Mouse (Mus musculus) cerebellum, adult (tissue): ENCODE data around the gene Ccdc177.
A peak's percentile ranks its signal among the peaks of the same experiment; 100 is the strongest.

Source experiments
- ATAC-seq: cut with Nextera tagmentation; 2 replicates; pipeline ENCODE4 v1.9.2; 2017; ENCODE audit warnings: mild to moderate bottlenecking, moderate library complexity, mixed read lengths; ENCODE audit not compliant: insufficient number of reproducible peaks, low FRiP score, low TSS enrichment

The Ccdc177 gene

GRCm38 (mm10) chr12:80786591-80786990 is 26.1 kb upstream of the Ccdc177 start:
- ATAC-seq = no peak

DNA sequence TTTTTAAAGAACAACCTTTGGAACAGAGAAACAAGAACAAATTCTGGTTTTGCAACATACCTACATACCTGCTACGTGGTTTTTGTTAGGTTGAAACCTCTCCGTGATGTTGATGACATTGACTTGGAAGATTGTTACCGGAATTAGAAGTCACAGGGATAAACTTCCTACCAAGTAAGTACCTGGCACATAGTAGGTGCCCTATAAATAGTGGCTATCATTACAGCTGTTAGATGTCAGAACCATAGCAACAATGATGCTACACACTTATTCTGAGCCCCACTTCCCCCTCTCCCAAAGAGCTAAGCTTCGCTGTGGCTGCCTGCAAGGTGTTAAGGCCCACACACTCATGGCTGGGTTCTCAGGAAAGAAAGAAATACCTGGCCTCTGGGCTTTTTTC is 25.1 kb upstream of the Ccdc177 start:
- ATAC-seq = no peak

DNA sequence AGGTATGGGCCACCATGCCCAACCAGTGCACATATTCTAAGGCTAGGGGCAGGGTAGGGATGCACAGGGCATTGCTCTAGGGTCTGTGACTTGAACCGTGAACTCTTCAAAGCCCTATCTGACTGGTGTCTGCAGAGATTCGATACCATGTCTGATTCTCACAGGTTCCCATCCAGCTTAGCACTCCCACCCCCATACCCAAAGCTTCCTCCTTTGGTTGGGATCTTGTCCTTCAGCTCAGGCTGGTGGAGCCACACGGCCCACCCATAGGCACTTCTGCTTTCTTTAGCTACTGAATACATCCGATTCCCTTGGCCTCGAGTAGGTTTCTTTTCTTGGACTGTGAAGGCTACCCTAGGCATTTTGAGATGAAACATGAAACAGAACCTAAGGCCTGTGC is 24.5 kb upstream of the Ccdc177 start:
- no peak for ATAC-seq

DNA sequence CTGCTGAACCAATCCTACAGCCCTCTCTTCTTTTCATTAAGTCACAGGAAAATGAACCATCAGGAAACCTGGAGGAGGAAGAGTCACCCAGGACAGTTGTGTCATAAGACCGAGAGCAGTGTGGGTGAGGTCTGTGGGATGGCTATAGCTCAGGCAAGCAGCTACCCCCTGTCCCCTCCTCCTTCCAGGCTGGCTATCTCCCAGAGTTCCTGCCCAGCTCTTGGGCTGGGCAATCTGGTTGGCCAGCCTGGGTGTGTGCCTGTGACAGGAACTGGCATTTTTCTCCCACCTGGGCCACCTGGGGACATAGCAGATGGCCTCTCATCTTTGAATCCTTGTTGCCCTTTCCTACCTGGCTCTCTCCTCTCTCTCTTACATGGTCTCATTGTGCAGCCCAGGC is 23.4 kb upstream of the Ccdc177 start:
- peak; percentile 92 for ATAC-seq

DNA sequence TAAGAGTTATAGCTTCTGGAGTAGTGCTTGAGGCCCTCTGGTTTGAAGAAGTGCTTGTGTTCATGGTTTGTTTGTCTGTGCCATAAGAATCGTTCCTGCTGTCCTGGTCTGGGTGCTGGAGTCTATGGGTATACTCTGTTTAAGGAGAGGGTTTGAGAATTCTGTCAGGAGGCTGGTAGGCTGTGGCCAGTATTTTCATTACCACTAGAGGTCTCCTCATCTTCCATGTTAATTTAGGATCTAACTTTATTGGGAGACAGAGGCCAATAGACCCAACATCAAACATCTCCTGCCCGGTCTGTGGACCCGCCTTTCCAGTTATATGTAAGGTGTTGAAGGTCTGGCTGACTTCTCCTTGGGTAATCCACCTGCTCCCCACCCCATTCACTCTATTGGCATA is 22.4 kb upstream of the Ccdc177 start:
- ATAC-seq = no peak

GRCm38 (mm10) chr12:80782190-80782589 is 21.7 kb upstream of the Ccdc177 start:
- no peak for ATAC-seq

DNA sequence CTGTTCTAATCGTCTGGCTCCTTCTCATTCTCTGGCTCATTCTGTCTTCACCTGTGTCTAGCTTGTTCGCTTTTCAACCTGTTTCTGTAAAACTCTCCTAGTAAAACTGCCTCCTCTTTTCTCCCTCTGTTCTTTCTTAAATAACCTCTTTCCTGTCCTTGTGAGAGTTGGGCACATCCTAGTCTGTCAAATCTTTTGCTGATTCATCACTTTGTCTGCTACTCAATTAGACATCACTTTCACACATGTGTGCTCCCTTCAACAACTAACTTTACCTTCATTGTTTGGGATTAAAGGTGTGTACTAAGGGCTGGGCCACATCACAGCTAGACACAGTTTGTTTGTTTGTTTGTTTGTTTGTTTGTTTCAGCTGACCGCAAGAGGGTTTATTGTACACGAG is 19.3 kb upstream of the Ccdc177 start:
- no peak for ATAC-seq

GRCm38 (mm10) chr12:80778188-80778936 is 17.9 kb upstream of the Ccdc177 start:
- no peak for ATAC-seq

GRCm38 (mm10) chr12:80776046-80776634 is 15.7 kb upstream of the Ccdc177 start:
- no peak for ATAC-seq

- no peak for ATAC-seq
These were observed 14.3 kb upstream of the Ccdc177 start for GRCm38 (mm10) chr12:80774786-80775185.

GRCm38 (mm10) chr12:80769697-80770096 is 9.2 kb upstream of the Ccdc177 start:
- ATAC-seq = peak; percentile 94

DNA sequence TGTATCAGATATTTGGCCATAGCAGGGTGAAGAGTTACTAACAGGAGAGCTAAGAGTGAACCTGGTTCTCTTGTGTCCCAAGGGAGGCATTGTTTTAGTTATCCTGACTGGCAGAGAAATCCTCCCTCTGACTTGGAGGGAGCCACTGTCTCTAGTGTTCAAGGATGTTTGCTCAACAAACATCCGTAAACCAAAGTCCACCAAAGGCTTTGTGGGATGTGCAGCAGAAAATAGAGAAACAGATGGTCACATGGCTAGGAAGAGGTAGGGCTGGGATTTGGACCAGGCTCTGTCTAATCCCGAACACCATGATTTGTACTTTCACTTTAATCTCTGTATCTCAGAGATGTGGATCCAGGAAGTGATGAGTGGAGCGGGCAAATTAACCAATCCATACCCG is 3.6 kb upstream of the Ccdc177 start:
- ATAC-seq = no peak

DNA sequence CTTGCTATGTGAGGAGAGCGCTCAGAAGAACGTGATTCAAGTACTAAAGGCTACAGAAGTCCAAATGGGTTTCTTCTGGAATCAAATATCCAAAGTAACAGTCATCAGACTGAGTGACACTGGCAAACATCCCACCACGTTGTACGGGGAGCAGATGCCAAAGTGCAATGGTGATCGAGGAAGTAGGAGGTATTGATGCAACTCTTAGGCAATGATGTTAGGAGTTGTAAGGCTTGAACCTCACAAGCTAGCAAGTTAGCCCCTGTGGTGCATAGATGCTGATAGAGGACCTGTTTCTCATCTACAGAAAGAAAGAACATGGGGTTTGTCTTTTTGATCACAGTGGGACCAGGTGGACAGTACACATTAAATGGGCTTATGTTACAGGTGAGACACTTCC is 2.5 kb upstream of the Ccdc177 start:
- no peak for ATAC-seq

- peak; percentile 18 for ATAC-seq
These were observed 633 bp downstream of the Ccdc177 start for GRCm38 (mm10) chr12:80759713-80760395.

GRCm38 (mm10) chr12:80759387-80759712 is 1.1 kb downstream of the Ccdc177 start:
- no peak for ATAC-seq

DNA sequence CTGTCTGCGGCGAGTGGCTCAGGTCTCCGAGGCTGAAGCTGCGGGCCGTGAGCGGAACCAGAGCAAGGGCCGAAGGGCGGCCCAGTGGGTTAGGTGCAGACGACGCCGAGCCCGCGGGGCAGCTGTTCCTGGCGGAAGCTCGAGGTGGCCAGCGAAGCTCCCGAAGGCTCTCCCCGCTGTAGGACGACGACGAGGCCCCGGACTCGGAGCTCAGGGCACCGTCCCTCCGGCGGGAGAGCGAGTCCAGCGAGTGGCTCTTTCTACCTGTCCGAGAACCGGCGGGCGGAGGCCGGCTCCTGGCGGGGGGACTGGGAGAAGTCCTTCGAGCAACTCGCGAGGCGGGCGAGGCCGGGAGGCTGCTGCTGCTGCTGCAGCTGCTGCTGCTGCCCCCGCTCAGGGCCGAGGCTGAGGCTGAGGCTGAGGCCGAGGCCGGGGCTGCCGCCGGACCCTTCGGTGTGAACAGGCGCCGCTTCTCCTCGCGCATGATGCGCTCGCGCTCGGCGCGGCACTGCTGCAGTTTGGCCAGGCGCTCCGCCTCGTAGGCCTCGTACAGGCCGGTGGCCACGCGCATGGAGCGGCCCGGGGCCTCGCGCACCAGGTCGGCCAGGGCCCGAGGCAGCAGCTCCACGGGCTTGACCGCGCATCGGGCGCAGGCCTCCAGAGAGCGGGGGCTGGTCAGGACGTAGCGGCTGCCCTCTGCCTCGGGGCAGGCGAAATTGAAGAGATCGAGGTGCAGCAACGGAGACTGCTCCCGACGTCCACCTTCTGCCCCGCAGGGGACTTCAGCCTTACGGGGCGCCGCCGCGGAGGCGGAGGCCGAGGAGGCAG is 1.7 kb downstream of the Ccdc177 start:
- no peak for ATAC-seq

- ATAC-seq = 0 out of 2 replicates have a peak, but pooled peaks have one; percentile 13
These were observed 2.5 kb downstream of the Ccdc177 start for GRCm38 (mm10) chr12:80757751-80758558.

DNA sequence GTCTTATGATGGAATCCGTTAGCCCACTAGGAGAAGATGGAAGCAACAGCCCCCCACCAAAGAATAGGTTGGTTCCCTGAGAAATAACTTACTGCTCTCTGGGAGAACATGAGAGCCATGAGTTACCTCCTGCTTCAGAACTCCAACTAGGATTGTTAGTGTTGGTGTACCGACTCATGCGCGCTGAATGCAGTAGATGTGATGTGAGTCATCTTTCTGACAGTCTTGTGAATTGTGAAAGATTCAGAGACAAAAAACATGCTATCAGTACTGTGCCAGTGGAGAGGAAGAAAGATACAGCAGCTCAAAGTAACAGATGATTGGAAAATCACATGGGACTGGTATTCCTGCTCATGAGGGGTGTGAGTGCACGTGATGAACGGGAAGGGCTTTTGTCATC is 8.9 kb downstream of the Ccdc177 start:
- no peak for ATAC-seq

GRCm38 (mm10) chr12:80746031-80746813 is 14.3 kb downstream of the Ccdc177 start:
- ATAC-seq = no peak
